ENCODE assay signal across 4 mouse cellular contexts in genomic region chr16:92213911-92214310, GRCm38 (mm10).
DNase-seq lines count a peak whose midpoint lies in the region; TF ChIP-seq lines count a peak whose summit lies in the region.
"Not testable (repeated sequence)": the region's sequence is repeated elsewhere in the genome, so short reads cannot be mapped to it uniquely, and the experiment has no call there.

No protein-coding gene starts in this region.

- not testable (repeated sequence) for H3K4me1 ChIP-seq in ES-Bruce4 (ENCODE audit: control insufficient read depth, insufficient read depth, low read length)

- H3K36me3 ChIP-seq in ES-Bruce4 (ENCODE audit: control insufficient read depth, insufficient read depth, low read length, poor library complexity, severe bottlenecking): not testable (repeated sequence)

- not testable (repeated sequence) for H3K9ac ChIP-seq in ES-Bruce4 (ENCODE audit: low read depth, poor library complexity, severe bottlenecking)

- TF ChIP-seq POLR2A in ES-Bruce4 (IDR thresholded peaks at IDR 0.05; ENCODE audit: insufficient read depth, low read length): not testable (repeated sequence)

- DNase-seq in ES-CJ7 (ENCODE audit: low read depth, low spot score) (peak; percentile 76), R1 (ENCODE audit: low read depth, low spot score) (peak; percentile 87), ZHBTc4 (ENCODE audit: low read depth, low spot score) (peak; percentile 62)

- H3K4me3 ChIP-seq in ES-Bruce4 (ENCODE audit: low read depth, low read length): not testable (repeated sequence)

- not testable (repeated sequence) for H3K9me3 ChIP-seq in ES-Bruce4 (replicated peaks; ENCODE audit: control insufficient read depth, insufficient read depth, low read length, poor library complexity, severe bottlenecking)

- H3K27ac ChIP-seq in ES-Bruce4 (ENCODE audit: insufficient read depth, low read length): not testable (repeated sequence)

- TF ChIP-seq CTCF in ES-Bruce4 (IDR thresholded peaks at IDR 0.05; ENCODE audit: low read depth, low read length): not testable (repeated sequence)

- H3K27me3 ChIP-seq in ES-Bruce4 (ENCODE audit: control insufficient read depth, insufficient read depth, low read length, poor library complexity, severe bottlenecking): not testable (repeated sequence)

- TF ChIP-seq EP300 in ES-Bruce4 (IDR thresholded peaks at IDR 0.05; ENCODE audit: insufficient read depth, low read depth, low read length): 0 out of 2 replicates have a peak, but pooled peaks have one; percentile 37
